Mouse (Mus musculus) liver, postnatal 0 days (tissue): Measurements from ENCODE around the gene Igf2bp3.

Experiments used
- CTCF ChIP-seq: sonication (generic); IDR thresholded peaks from 2 replicates; pipeline ENCODE4 v1.5.1; 2016; ENCODE audit warnings: antibody characterized with exemption, low read depth
- EP300 ChIP-seq: IDR thresholded peaks from 2 replicates; pipeline ENCODE4 v1.6.1; 2016; ENCODE audit warnings: antibody characterized with exemption, low read depth, mild to moderate bottlenecking

- no peak for TF ChIP-seq EP300
- TF ChIP-seq CTCF: no peak
Measured at GRCm38 (mm10) chr6:49118446-49118845, 96.3 kb downstream of the Igf2bp3 start.
